Mouse (Mus musculus): ENCODE measurements around the gene Hmmr.
A peak's percentile ranks its signal among the peaks of the same experiment; 100 is the strongest.

Hmmr gene

GRCm38 (mm10) chr11:40694311-40695087 is 38.7 kb downstream of the Hmmr start:
- DNase-seq (ENCODE audit: low spot score in 2 of 2), result peak; percentile 58 to 72

GRCm38 (mm10) chr11:40693366-40693951 is 39.8 kb downstream of the Hmmr start:
- DNase-seq (ENCODE audit: low spot score in 2 of 2), result peak; percentile 16 to 17

DNA sequence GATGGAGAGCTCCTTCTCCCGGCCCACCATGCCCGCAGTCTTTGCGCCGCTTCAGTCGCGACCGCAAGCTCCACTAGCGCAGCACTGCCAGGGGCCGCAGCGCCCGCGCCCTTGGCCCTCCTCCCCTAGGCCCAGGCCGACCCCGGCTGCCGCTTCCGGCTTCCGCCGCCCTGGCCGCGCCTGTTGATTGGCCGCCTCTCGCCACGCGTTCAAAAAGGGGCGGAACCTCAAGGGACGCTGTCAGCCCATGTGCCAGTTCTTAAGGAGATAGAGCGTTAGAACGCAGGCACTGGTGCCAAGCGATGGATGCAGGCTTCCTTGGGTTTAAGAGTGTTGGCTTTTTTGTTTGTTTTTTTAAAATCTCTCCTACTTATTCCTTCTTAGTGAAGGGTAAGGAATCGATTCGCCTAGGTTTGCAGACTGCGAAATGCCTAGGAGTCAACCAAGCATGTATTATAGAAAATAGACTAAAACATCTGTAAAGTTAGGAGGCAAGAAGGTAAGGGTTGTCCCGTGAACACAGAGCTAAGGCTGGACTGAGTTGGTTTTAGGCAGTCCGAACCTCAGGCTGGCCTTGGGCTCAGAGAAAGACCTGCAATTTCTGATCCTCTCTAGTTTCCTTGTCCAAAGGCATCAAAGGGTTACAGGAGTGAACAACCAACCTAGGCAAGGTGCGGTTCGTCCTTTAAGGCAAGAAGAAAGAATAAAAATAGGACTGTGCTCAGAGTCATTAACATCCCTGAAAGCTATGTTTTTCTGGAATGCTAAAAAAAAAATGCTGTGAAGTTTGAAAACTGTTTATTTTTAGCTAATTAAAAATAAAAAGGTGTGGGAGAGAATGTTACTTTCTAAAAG is 40.5 kb downstream of the Hmmr start:
- peak; percentile 88 to 90 for DNase-seq (ENCODE audit: low spot score in 2 of 2)

DNA sequence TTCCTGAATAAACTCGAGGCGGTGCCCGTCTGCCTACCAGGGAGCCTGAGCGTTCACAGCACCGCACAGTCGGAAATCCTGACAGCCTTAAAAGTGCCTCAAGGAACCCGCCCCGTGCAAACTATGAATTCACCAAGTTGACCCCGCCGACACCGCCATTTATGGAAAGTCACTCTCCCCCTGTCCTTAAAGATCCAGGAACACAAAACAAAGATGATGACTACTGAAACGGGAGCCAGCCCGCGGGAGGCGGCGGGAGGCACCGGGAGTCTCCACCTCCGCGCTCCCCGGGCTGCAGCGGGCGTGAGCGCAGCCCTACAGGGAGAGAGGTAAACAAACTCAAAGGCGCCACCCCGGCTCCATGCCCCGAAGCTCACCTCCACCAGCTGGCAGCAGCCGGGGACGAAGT is 41.1 kb downstream of the Hmmr start:
- DNase-seq (ENCODE audit: low spot score in 2 of 2), result no peak

DNA sequence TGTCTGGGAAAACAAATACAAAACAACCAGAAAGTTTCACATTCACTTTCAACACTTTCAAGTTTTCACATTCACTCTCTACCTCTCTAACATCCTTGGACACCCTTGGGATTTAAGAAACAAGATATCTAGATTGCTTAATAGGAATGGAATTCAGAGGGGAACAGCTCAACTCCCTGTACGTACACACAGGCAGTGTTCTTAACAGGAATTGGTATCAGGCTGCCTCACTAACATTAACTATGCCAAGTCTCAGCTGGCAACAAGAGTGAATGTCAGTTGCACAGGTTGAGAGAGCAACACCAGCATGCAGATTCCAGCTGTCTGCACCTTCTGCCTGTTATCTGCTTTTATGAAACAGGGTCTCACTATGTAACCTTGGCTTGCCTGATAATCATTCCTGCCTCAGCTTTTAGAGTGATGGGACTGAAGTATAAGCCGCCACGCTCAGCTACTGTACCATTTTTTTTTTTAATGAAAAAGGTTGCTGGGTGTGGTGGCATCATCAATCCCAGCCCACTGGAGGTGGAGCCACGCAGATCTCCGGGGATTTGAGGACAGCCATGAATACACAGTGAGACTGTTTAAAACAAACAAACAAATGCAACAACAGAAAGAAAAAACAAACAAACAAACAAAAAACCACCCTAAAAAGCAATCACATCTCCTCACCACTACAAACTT is 42.6 kb downstream of the Hmmr start:
- no peak for DNase-seq (ENCODE audit: low spot score in 2 of 2)

DNA sequence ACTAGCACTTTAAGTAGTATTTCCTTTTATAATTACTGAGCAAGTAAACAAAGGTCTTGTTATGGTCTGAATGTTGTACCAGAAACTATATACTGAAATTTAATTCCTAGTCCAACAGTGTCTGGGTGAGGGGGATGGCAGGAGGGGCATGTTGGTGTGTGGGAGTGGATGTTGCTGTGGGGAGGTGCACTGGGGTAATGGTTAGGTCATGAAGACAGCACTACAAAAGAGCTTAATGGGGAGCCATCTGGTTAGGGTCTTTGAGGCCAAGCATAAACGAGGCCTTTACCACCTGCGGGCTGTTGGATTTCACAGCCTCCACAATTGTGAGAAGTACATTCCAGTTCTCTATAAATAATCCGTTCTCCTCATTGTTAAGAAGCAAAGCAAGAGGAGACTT is 49.9 kb downstream of the Hmmr start:
- DNase-seq (ENCODE audit: low spot score in 2 of 2), result no peak

DNA sequence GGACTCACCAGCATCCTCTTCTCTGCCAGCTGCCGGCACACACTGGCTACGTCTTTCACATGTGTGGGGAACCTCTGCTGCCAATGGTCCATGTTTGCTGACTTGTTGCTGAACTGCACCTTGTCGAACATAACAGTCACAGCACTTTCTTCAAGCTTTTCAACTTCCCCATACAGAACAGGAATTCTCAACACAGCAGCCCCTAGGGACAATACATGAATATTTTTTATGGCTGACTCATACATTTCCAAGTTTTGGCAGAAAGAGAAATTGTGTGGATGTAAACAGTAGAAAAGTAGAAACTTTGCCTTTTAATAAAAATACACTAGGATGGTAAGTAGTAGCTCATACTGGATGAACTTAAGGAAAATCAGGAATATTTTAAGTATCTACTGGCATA is 50.8 kb downstream of the Hmmr start:
- DNase-seq (ENCODE audit: low spot score in 2 of 2), result no peak

DNA sequence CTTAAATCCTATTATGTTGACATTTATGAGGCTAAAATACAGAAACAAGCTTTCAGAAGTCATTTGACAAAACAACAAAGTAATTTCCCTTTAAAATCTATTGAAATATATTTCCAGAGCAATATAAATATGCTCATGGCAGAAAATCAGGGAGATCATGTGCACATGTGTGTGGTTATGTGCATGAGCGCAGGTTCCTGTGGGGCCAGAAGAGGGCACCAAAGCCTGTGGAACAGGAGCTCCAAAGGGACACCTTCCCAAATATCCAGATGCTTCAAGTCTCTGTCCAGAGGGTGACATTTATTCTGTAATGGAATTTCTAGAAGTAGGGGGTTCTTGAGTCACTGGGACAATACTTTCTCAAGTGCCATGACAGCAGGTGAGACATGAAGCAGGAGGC is 56.1 kb downstream of the Hmmr start:
- DNase-seq (ENCODE audit: low spot score in 2 of 2), result no peak

GRCm38 (mm10) chr11:40675014-40675730 is 58.0 kb downstream of the Hmmr start:
- no peak for DNase-seq (ENCODE audit: low spot score in 2 of 2)
